Mouse (Mus musculus): ENCODE data around the gene Zbtb22.
"Not testable (repeated sequence)": the region's sequence is repeated elsewhere in the genome, so short reads cannot be mapped to it uniquely, and the experiment has no call there.

Zbtb22 gene

GRCm38 (mm10) chr17:33904835-33905234 is 10.9 kb upstream of the Zbtb22 start, which contains the start of gene Platr17:
Platr17 (plus strand) TSS chr17:33905135.
- in situ Hi-C loops (cut with MseI, MboI): not testable (repeated sequence)

GRCm38 (mm10) chr17:33908331-33909076 is 7.2 kb upstream of the Zbtb22 start:
- in situ Hi-C loops (cut with MseI, MboI): no loop called here

GRCm38 (mm10) chr17:33909077-33909868 is 6.4 kb upstream of the Zbtb22 start, which contains the start of gene Daxx:
Daxx (plus strand) TSS chr17:33909414.
- in situ Hi-C loops (cut with MseI, MboI): no loop called here

- in situ Hi-C loops (cut with MseI, MboI): no loop called here
Observed at GRCm38 (mm10) chr17:33909869-33910250, 5.8 kb upstream of the Zbtb22 start.

GRCm38 (mm10) chr17:33910346-33911051 is 5.2 kb upstream of the Zbtb22 start:
- in situ Hi-C loops (cut with MseI, MboI): no loop called here

GRCm38 (mm10) chr17:33911052-33911812 is 4.5 kb upstream of the Zbtb22 start:
- in situ Hi-C loops (cut with MseI, MboI): no loop called here

- in situ Hi-C loops (cut with MseI, MboI): no loop called here
Observed at GRCm38 (mm10) chr17:33911813-33912414, 3.8 kb upstream of the Zbtb22 start.

- in situ Hi-C loops (cut with MseI, MboI): no loop called here
Observed at GRCm38 (mm10) chr17:33913264-33913663, 2.4 kb upstream of the Zbtb22 start.

GRCm38 (mm10) chr17:33913905-33914304 is 1.8 kb upstream of the Zbtb22 start:
- in situ Hi-C loops (cut with MseI, MboI): no loop called here

- in situ Hi-C loops (cut with MseI, MboI): no loop called here
Observed at GRCm38 (mm10) chr17:33914969-33915391, 724 bp upstream of the Zbtb22 start.

- in situ Hi-C loops (cut with MseI, MboI): no loop called here
Observed at GRCm38 (mm10) chr17:33916294-33916693, 590 bp downstream of the Zbtb22 start.

- in situ Hi-C loops (cut with MseI, MboI): no loop called here
Observed at GRCm38 (mm10) chr17:33916847-33917655, 1.3 kb downstream of the Zbtb22 start.

GRCm38 (mm10) chr17:33917656-33918292 is 2.1 kb downstream of the Zbtb22 start:
- in situ Hi-C loops (cut with MseI, MboI): no loop called here

- in situ Hi-C loops (cut with MseI, MboI): no loop called here
Observed at GRCm38 (mm10) chr17:33918293-33919203, 2.8 kb downstream of the Zbtb22 start.

- in situ Hi-C loops (cut with MseI, MboI): no loop called here
Observed at GRCm38 (mm10) chr17:33919351-33920281, 3.9 kb downstream of the Zbtb22 start.

GRCm38 (mm10) chr17:33920282-33921097 is 4.8 kb downstream of the Zbtb22 start:
- in situ Hi-C loops (cut with MseI, MboI): no loop called here

- in situ Hi-C loops (cut with MseI, MboI): no loop called here
Observed at GRCm38 (mm10) chr17:33921361-33921760, 5.7 kb downstream of the Zbtb22 start.
